Mouse (Mus musculus) heart, embryonic 16.5 days (tissue): Measurements from ENCODE around the gene Abcc12. TPM values are rescaled to one million over a fixed set of nuclear protein-coding genes. Genes with fewer than 3 reads are reported as not detected.

ENCODE experiments used
- ATAC-seq: fragments of 200-750 bp; cut with Nextera tagmentation; replicated peaks from 2 replicates; pipeline ENCODE4 v1.8.0; 2017; ENCODE audit warnings: moderate number of reproducible peaks; ENCODE audit not compliant: insufficient read depth, low FRiP score; ENCODE audit errors: extremely low read depth
- H3K27ac ChIP-seq: fragments of 300-500 bp; sonication (generic); 2 replicates; pipeline ENCODE4 v1.5.1; 2014; ENCODE audit warnings: mild to moderate bottlenecking, low read length, control low read depth, moderate library complexity
- H3K27me3 ChIP-seq: fragments of 300-500 bp; sonication (generic); 2 replicates; pipeline ENCODE4 v1.6.1; 2014; ENCODE audit warnings: low read length, mixed read lengths; ENCODE audit not compliant: control insufficient read depth, insufficient read depth
- H3K36me3 ChIP-seq: fragments of 300-500 bp; sonication (generic); 2 replicates; pipeline ENCODE4 v1.6.1; 2014; ENCODE audit not compliant: control insufficient read depth, insufficient read depth
- H3K4me1 ChIP-seq: fragments of 300-500 bp; sonication (generic); 2 replicates; pipeline ENCODE4 v1.6.1; 2014; ENCODE audit warnings: low read length, mixed read lengths; ENCODE audit not compliant: control insufficient read depth, insufficient read depth
- H3K4me2 ChIP-seq: fragments of 300-500 bp; sonication (generic); 2 replicates; pipeline ENCODE4 v1.6.1; 2014; ENCODE audit warnings: low read depth, mild to moderate bottlenecking, control low read depth, low read length
- H3K4me3 ChIP-seq: fragments of 300-500 bp; sonication (generic); 2 replicates; pipeline ENCODE4 v1.5.1; 2014; ENCODE audit warnings: mild to moderate bottlenecking, control low read depth, low read length
- H3K9ac ChIP-seq: fragments of 300-500 bp; sonication (generic); 2 replicates; pipeline ENCODE4 v1.6.1; 2014; ENCODE audit warnings: low read length, control low read depth
- H3K9me3 ChIP-seq: fragments of 300-500 bp; sonication (generic); replicated peaks from 2 replicates; pipeline ENCODE4 v1.6.1; 2016; ENCODE audit warnings: low read length; ENCODE audit not compliant: control insufficient read depth
- WGBS: fragments of 180-500 bp; shearing (Covaris S2); extraction: QIAGEN DNeasy Blood & Tissue Kit; methylation state at CpG from one replicate; pipeline ENCODE4 v1.1.7; 2014; 5-methylcytosine and 5-hydroxymethylcytosine counted together
- microRNA-seq: library from miRNA; unstranded; fragments of <30 nt; microRNA quantifications from one replicate; pipeline ENCODE4, GENCODE M21; 2017
- polyA plus RNA-seq: library from polyadenylated mRNA; unstranded; fragments of >200 nt; fragmentation: Nextera tagmentation; extraction: Ambion mirVana; gene quantifications from 2 replicates; pipeline ENCODE4 v1.2.1, GENCODE M21; 2015

The Abcc12 gene
- polyA plus RNA-seq, 1 experiment from 2014 or later, result 0.08 TPM

GRCm38 (mm10) chr8:86438133-86438982 lies 142.1 kb downstream of the Abcc12 start:
- Histone ChIP-seq H3K9me3 (no peaks in the 10 kb centered on the region), H3K4me2 (no peak overlapping the region), H3K4me3 (no peak overlapping the region), H3K36me3 (no peaks in the 10 kb centered on the region), H3K27me3 (no peaks in the 10 kb centered on the region), H3K9ac (no peak overlapping the region), H3K27ac (no peak overlapping the region), H3K4me1 (no peaks in the 10 kb centered on the region)
- no peak for ATAC-seq
- 67% methylated on average over 5 of the region's 5 CpGs for WGBS

GRCm38 (mm10) chr8:86437418-86437817 lies 143.1 kb downstream of the Abcc12 start:
- no peaks in the 10 kb centered on the region for H3K27me3 ChIP-seq
- ATAC-seq, result no peak
- 38% methylated on average over 1 of the region's 1 CpGs for WGBS
- no peak overlapping the region for H3K4me3 ChIP-seq
- no peaks in the 10 kb centered on the region for H3K9me3 ChIP-seq
- H3K4me2 ChIP-seq, result no peak overlapping the region
- H3K36me3 ChIP-seq, result no peaks in the 10 kb centered on the region
- H3K27ac ChIP-seq, result no peak overlapping the region
- no peaks in the 10 kb centered on the region for H3K4me1 ChIP-seq
- no peak overlapping the region for H3K9ac ChIP-seq

Small RNA genes within 50 kb of the gene (microRNA-seq; reads per million reads assigned to microRNA genes)
- gene Gm44348, result not detected

Other genes with a start within 250 kb of the Abcc12 start
- 67.0 and 71.9 TPM in 2 replicates for gene Lonp2, start 43.4 kb upstream of the Abcc12 start, polyA plus RNA-seq
- gene Gm10638, start 165.0 kb upstream of the Abcc12 start, polyA plus RNA-seq, result 2.2 and 2.5 TPM in 2 replicates
- 30.0 and 30.1 TPM in 2 replicates for gene Siah1a, start 165.2 kb upstream of the Abcc12 start, polyA plus RNA-seq